Mouse (Mus musculus) layer of hippocampus, postnatal 25 days (tissue): ENCODE data around the gene Map2k7. TPM values are rescaled to one million over a fixed set of nuclear protein-coding genes. Genes with fewer than 3 reads are reported as not detected.
"Not testable (repeated sequence)": the region's sequence is repeated elsewhere in the genome, so short reads cannot be mapped to it uniquely, and the experiment has no call there.

ENCODE experiments used
- DNase-seq, 2 experiments: peaks; one replicate each; pipeline ENCODE4 v3.0.0; 2022; ENCODE audit warnings: mixed read lengths in 2 of 2, low spot score in 1 of 2; ENCODE audit errors: extremely low spot score in 1 of 2
- total RNA-seq, 2 experiments: library from RNA; stranded (reverse); gene quantifications; 2 replicates each; pipeline ENCODE4 v1.2.3; 2021

Gene Map2k7
- total RNA-seq, 2 experiments from 2014 or later = 90.6 to 96.3 TPM

GRCm38 (mm10) chr8:4226323-4226722 lies 12.2 kb upstream of the Map2k7 start:
- no peak for DNase-seq

GRCm38 (mm10) chr8:4226739-4227347 lies 11.7 kb upstream of the Map2k7 start, which contains the start of gene Lrrc8e:
Lrrc8e (plus strand) TSS chr8:4226827.
- no peak for DNase-seq

GRCm38 (mm10) chr8:4227919-4228318 lies 10.6 kb upstream of the Map2k7 start:
- no peak for DNase-seq

GRCm38 (mm10) chr8:4229784-4230183 lies 8.8 kb upstream of the Map2k7 start:
- no peak for DNase-seq

GRCm38 (mm10) chr8:4230612-4231351 lies 7.8 kb upstream of the Map2k7 start:
- DNase-seq = no peak

- DNase-seq = no peak
Measured at GRCm38 (mm10) chr8:4237814-4238433, 616 bp upstream of the Map2k7 start.

GRCm38 (mm10) chr8:4239193-4239890 lies 802 bp downstream of the Map2k7 start:
- no peak for DNase-seq

- DNase-seq = no peak
Measured at GRCm38 (mm10) chr8:4245061-4245460, 6.5 kb downstream of the Map2k7 start.

- DNase-seq = no peak
Measured at GRCm38 (mm10) chr8:4245737-4246136, 7.2 kb downstream of the Map2k7 start.

GRCm38 (mm10) chr8:4247241-4247640 lies 8.7 kb downstream of the Map2k7 start:
- no peak for DNase-seq

GRCm38 (mm10) chr8:4247951-4248540 lies 9.5 kb downstream of the Map2k7 start, which contains the start of gene Tgfbr3l:
Tgfbr3l (plus strand) TSS chr8:4248214.
- DNase-seq = no peak

- DNase-seq = no peak
Measured at GRCm38 (mm10) chr8:4249213-4249612, 10.7 kb downstream of the Map2k7 start.

GRCm38 (mm10) chr8:4250306-4250970 lies 11.9 kb downstream of the Map2k7 start:
- DNase-seq = peak; percentile 85 to 95

GRCm38 (mm10) chr8:4252116-4252760 lies 13.7 kb downstream of the Map2k7 start:
- no peak for DNase-seq

- DNase-seq = peak; percentile 87 to 91
Measured at GRCm38 (mm10) chr8:4252934-4253841, 14.6 kb downstream of the Map2k7 start, which contains the start of gene Snapc2. Snapc2 (plus strand) TSS chr8:4253080.

GRCm38 (mm10) chr8:4254001-4254400 lies 15.5 kb downstream of the Map2k7 start:
- peak in 1 of 2 experiments; percentile 60 for DNase-seq

GRCm38 (mm10) chr8:4255471-4255870 lies 16.9 kb downstream of the Map2k7 start:
- not testable (repeated sequence) for DNase-seq

GRCm38 (mm10) chr8:4256911-4257310 lies 18.4 kb downstream of the Map2k7 start:
- peak; percentile 63 to 69 for DNase-seq
